Mouse (Mus musculus): Measurements from ENCODE around the gene H2-Ob. TPM values are rescaled to one million over a fixed set of nuclear protein-coding genes. Genes with fewer than 3 reads are reported as not detected.

Gene H2-Ob
- polyA plus RNA-seq, 1 experiment from 2014 or later, result 0.24 TPM

- peak; percentile 35 for DNase-seq (ENCODE audit: low spot score)
- Histone ChIP-seq H3K36me3 (no peaks in the 10 kb centered on the region), H3K4me1 (replicated peaks) (peaks cover 3% of the 10 kb centered on the region; the same call in 1 of the 2 replicates), H3K27me3 (ENCODE audit: insufficient read depth, poor library complexity, severe bottlenecking) (peaks cover 10% of the 10 kb centered on the region), H3K27ac (no peak overlapping the region), H3K9me3 (no peaks in the 10 kb centered on the region), H3K4me3 (peak overlapping the region; percentile 47)
- WGBS, result 23% methylated on average over 23 of the region's 23 CpGs
These were observed 57.4 kb downstream of the H2-Ob start for GRCm38 (mm10) chr17:34295891-34296794.

- Histone ChIP-seq H3K27ac (no peak overlapping the region), H3K36me3 (no peaks in the 10 kb centered on the region), H3K9me3 (no peaks in the 10 kb centered on the region), H3K4me1 (replicated peaks) (peaks cover 3% of the 10 kb centered on the region; the same call in 1 of the 2 replicates), H3K4me3 (no peak overlapping the region), H3K27me3 (ENCODE audit: insufficient read depth, poor library complexity, severe bottlenecking) (peaks cover 7% of the 10 kb centered on the region; the same call in 1 of the 2 replicates)
- WGBS, result 64% methylated on average over 3 of the region's 3 CpGs
- no peak for DNase-seq (ENCODE audit: low spot score)
These were observed 60.7 kb downstream of the H2-Ob start for GRCm38 (mm10) chr17:34299356-34299755.

GRCm38 (mm10) chr17:34300071-34300470 is 61.4 kb downstream of the H2-Ob start:
- no peak overlapping the region for H3K27ac ChIP-seq
- H3K4me1 ChIP-seq (replicated peaks), result peaks cover 3% of the 10 kb centered on the region; the same call in 1 of the 2 replicates
- 88% methylated on average over 8 of the region's 8 CpGs for WGBS
- H3K36me3 ChIP-seq, result no peaks in the 10 kb centered on the region
- no peak overlapping the region for H3K4me3 ChIP-seq
- H3K9me3 ChIP-seq, result no peaks in the 10 kb centered on the region
- H3K27me3 ChIP-seq (ENCODE audit: insufficient read depth, poor library complexity, severe bottlenecking), result peaks cover 7% of the 10 kb centered on the region; the same call in 1 of the 2 replicates
- DNase-seq (ENCODE audit: low spot score), result no peak

- Histone ChIP-seq H3K4me1 (replicated peaks) (peaks cover 1% of the 10 kb centered on the region; the same call in 1 of the 2 replicates), H3K27me3 (ENCODE audit: insufficient read depth, poor library complexity, severe bottlenecking) (peaks cover 7% of the 10 kb centered on the region; the same call in 1 of the 2 replicates), H3K36me3 (no peaks in the 10 kb centered on the region), H3K9me3 (no peaks in the 10 kb centered on the region), H3K27ac (no peak overlapping the region), H3K4me3 (no peak overlapping the region)
- WGBS, result 78% methylated on average over 23 of the region's 23 CpGs
- no peak for DNase-seq (ENCODE audit: low spot score)
These were observed 62.2 kb downstream of the H2-Ob start for GRCm38 (mm10) chr17:34300691-34301566.

- Histone ChIP-seq H3K36me3 (no peaks in the 10 kb centered on the region), H3K27me3 (ENCODE audit: insufficient read depth, poor library complexity, severe bottlenecking) (peaks cover 5% of the 10 kb centered on the region; the same call in 1 of the 2 replicates), H3K27ac (no peak overlapping the region), H3K4me1 (replicated peaks) (no peaks in the 10 kb centered on the region), H3K9me3 (no peaks in the 10 kb centered on the region), H3K4me3 (no peak overlapping the region)
- WGBS, result 89% methylated on average over 4 of the region's 4 CpGs
- DNase-seq (ENCODE audit: low spot score), result no peak
These were observed 63.0 kb downstream of the H2-Ob start for GRCm38 (mm10) chr17:34301670-34302190.

- 86% methylated on average over 2 of the region's 2 CpGs for WGBS
- Histone ChIP-seq H3K27ac (no peak overlapping the region), H3K36me3 (no peaks in the 10 kb centered on the region), H3K27me3 (ENCODE audit: insufficient read depth, poor library complexity, severe bottlenecking) (peaks cover 5% of the 10 kb centered on the region; the same call in 1 of the 2 replicates), H3K4me1 (replicated peaks) (no peaks in the 10 kb centered on the region), H3K9me3 (no peaks in the 10 kb centered on the region), H3K4me3 (no peak overlapping the region)
- no peak for DNase-seq (ENCODE audit: low spot score)
These were observed 65.1 kb downstream of the H2-Ob start for GRCm38 (mm10) chr17:34303789-34304188.

Other genes starting within 250 kb of the H2-Ob start
- 27.1 and 30.9 TPM in 2 replicates for gene H2-K1, start 238.6 kb upstream of the H2-Ob start, polyA plus RNA-seq (2016; fragmentation: Nextera tagmentation; extraction: Ambion mirVana)
- gene Ring1, start 214.2 kb upstream of the H2-Ob start, polyA plus RNA-seq (2016; fragmentation: Nextera tagmentation; extraction: Ambion mirVana), result 12.3 and 17.3 TPM in 2 replicates
- gene H2-Ke6, start 210.8 kb upstream of the H2-Ob start, polyA plus RNA-seq (2016; fragmentation: Nextera tagmentation; extraction: Ambion mirVana), result 65.5 and 73.0 TPM in 2 replicates
- gene Slc39a7, start 207.2 kb upstream of the H2-Ob start, polyA plus RNA-seq (2016; fragmentation: Nextera tagmentation; extraction: Ambion mirVana), result 188 and 197 TPM in 2 replicates
- 49.1 and 56.4 TPM in 2 replicates for gene Rxrb, start 207.1 kb upstream of the H2-Ob start, polyA plus RNA-seq (2016; fragmentation: Nextera tagmentation; extraction: Ambion mirVana)
- 0.99 and 1.7 TPM in 2 replicates for gene Col11a2, start 199.5 kb upstream of the H2-Ob start, polyA plus RNA-seq (2016; fragmentation: Nextera tagmentation; extraction: Ambion mirVana)
- gene H2-Oa, start 146.6 kb upstream of the H2-Ob start, polyA plus RNA-seq (2016; fragmentation: Nextera tagmentation; extraction: Ambion mirVana), result 0.80 and 0.82 TPM in 2 replicates
- 5.8 and 7.7 TPM in 2 replicates for gene H2-DMa, start 119.4 kb upstream of the H2-Ob start, polyA plus RNA-seq (2016; fragmentation: Nextera tagmentation; extraction: Ambion mirVana)
- 131 and 135 TPM in 2 replicates for gene Brd2, start 116.3 kb upstream of the H2-Ob start, polyA plus RNA-seq (2016; fragmentation: Nextera tagmentation; extraction: Ambion mirVana)
- 0.11 and 0.24 TPM in 2 replicates for gene H2-DMb2, start 95.6 kb upstream of the H2-Ob start, polyA plus RNA-seq (2016; fragmentation: Nextera tagmentation; extraction: Ambion mirVana)
- gene H2-DMb1, start 85.8 kb upstream of the H2-Ob start, polyA plus RNA-seq (2016; fragmentation: Nextera tagmentation; extraction: Ambion mirVana), result 0.30 and 0.98 TPM in 2 replicates
- 1.7 TPM in 2 replicates for gene Tap1, start 51.4 kb upstream of the H2-Ob start, polyA plus RNA-seq (2016; fragmentation: Nextera tagmentation; extraction: Ambion mirVana)
- 0.66 and 0.97 TPM in 2 replicates for gene Psmb9, start 51.1 kb upstream of the H2-Ob start, polyA plus RNA-seq (2016; fragmentation: Nextera tagmentation; extraction: Ambion mirVana)
- 1.2 and 1.8 TPM in 2 replicates for gene Psmb8, start 41.2 kb upstream of the H2-Ob start, polyA plus RNA-seq (2016; fragmentation: Nextera tagmentation; extraction: Ambion mirVana)
- 0.27 and 1.4 TPM in 2 replicates for gene Tap2, start 35.4 kb upstream of the H2-Ob start, polyA plus RNA-seq (2016; fragmentation: Nextera tagmentation; extraction: Ambion mirVana)
- 4.7 and 5.3 TPM in 2 replicates for gene H2-Ab1, start 18.8 kb downstream of the H2-Ob start, polyA plus RNA-seq (2016; fragmentation: Nextera tagmentation; extraction: Ambion mirVana)
- gene H2-Aa, start 48.9 kb downstream of the H2-Ob start, polyA plus RNA-seq (2016; fragmentation: Nextera tagmentation; extraction: Ambion mirVana), result not detected in 2 replicates
- 1.0 and 1.3 TPM in 2 replicates for gene H2-Eb1, start 67.0 kb downstream of the H2-Ob start, polyA plus RNA-seq (2016; fragmentation: Nextera tagmentation; extraction: Ambion mirVana)
- gene H2-Eb2, start 86.8 kb downstream of the H2-Ob start, polyA plus RNA-seq (2016; fragmentation: Nextera tagmentation; extraction: Ambion mirVana), result not detected in 2 replicates
- gene Btnl2, start 115.9 kb downstream of the H2-Ob start, polyA plus RNA-seq (2016; fragmentation: Nextera tagmentation; extraction: Ambion mirVana), result not detected in 2 replicates
- gene Btnl1, start 138.2 kb downstream of the H2-Ob start, polyA plus RNA-seq (2016; fragmentation: Nextera tagmentation; extraction: Ambion mirVana), result not detected in 2 replicates
- 1.4 and 2.0 TPM in 2 replicates for gene BC051142, start 159.9 kb downstream of the H2-Ob start, polyA plus RNA-seq (2016; fragmentation: Nextera tagmentation; extraction: Ambion mirVana)
- not detected in 2 replicates for gene Btnl4, start 238.4 kb downstream of the H2-Ob start, polyA plus RNA-seq (2016; fragmentation: Nextera tagmentation; extraction: Ambion mirVana)

Data from hindbrain, embryonic 10.5 days (tissue).